Mouse (Mus musculus): Measurements from ENCODE around the gene Apopt1. TPM values are rescaled to one million over a fixed set of nuclear protein-coding genes. Genes with fewer than 3 reads are reported as not detected.
A peak's percentile ranks its signal among the peaks of the same experiment; 100 is the strongest.
"Not testable (repeated sequence)": the region's sequence is repeated elsewhere in the genome, so short reads cannot be mapped to it uniquely, and the experiment has no call there.

Apopt1 gene
- polyA plus RNA-seq, 1 experiment: 54.6 TPM

DNA sequence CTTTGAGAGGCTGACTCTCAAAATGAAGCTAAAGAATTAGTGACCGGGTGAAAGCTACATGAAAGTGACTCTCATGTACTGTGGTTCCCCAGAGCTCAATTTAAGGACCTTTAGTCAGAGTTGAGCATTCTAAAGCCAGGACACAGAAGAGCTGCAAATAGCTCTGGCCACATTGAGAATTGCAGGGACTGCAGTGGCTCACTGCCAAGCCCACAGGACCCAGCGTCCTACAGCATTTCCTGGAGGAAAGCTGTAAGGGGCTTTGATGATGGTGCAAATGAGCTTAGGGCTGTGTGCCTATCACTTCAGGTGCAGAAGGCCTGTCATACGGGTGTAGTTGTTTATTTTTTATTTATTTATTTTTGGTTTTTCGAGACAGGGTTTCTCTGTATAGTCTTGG is 4.9 kb upstream of the Apopt1 start:
- peaks cover 27% of the 10 kb centered on the region for H3K79me2 ChIP-seq (ENCODE audit: control insufficient read depth, insufficient read depth)
- H3K27me3 ChIP-seq (ENCODE audit: control insufficient read depth, insufficient read depth, insufficient read length): no peaks in the 10 kb centered on the region
- no peak for TF ChIP-seq MAX (IDR thresholded peaks at IDR 0.05; ENCODE audit: low read depth)
- TF ChIP-seq E2F4 (IDR thresholded peaks at IDR 0.05; ENCODE audit: insufficient read depth): no peak
- TF ChIP-seq TCF12 (IDR thresholded peaks at IDR 0.05; ENCODE audit: insufficient read depth, poor library complexity, severe bottlenecking): no peak
- TF ChIP-seq MYOD1 (IDR thresholded peaks at IDR 0.05; ENCODE audit: control insufficient read depth in 1 of 3, insufficient read length in 2 of 3, low read depth in 2 of 3): no peak
- no peak for TF ChIP-seq USF1 (IDR thresholded peaks at IDR 0.05; ENCODE audit: low read depth)
- TF ChIP-seq CEBPB (IDR thresholded peaks at IDR 0.05; ENCODE audit: insufficient read depth, poor library complexity, severe bottlenecking): no peak
- no peak for TF ChIP-seq TCF3 (IDR thresholded peaks at IDR 0.05; ENCODE audit: insufficient read length, low read depth)
- TF ChIP-seq MYOG (IDR thresholded peaks at IDR 0.05; ENCODE audit: control insufficient read depth in 1 of 3, insufficient read depth in 1 of 3, insufficient read length in 2 of 3, low read depth in 2 of 3): no peak
- TF ChIP-seq POLR2A (IDR thresholded peaks at IDR 0.05; ENCODE audit: insufficient read length, low read depth): no peak
- no peak overlapping the region for H3ac ChIP-seq (ENCODE audit: control insufficient read depth, insufficient read length)
- no peak overlapping the region for H3K4me3 ChIP-seq
- no peak overlapping the region for H3K4me2 ChIP-seq (ENCODE audit: low read depth)
- H3K36me3 ChIP-seq (ENCODE audit: control insufficient read depth, insufficient read depth): peaks cover 18% of the 10 kb centered on the region

DNA sequence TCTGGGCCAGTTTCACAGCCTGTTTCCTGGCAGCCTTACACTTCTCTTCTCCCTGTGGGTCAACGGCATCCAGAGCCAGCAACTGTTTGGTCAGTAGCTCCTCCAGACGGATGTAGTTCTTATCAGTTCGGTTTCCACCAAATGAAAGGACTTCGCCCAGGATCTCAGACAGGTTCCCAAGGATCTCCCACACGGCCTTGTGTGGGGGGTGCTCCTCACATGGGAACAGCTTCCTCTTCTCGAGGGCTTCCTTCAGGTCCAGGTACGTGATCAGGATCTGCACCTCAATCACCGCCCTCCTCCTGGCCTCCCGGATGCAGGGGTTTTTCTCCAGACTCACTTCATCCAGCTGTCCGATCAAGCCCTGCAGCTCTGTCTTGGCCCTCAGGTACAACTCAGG is 3.0 kb upstream of the Apopt1 start:
- Histone ChIP-seq H3K4me3 (no peak overlapping the region), H3K4me2 (ENCODE audit: low read depth) (no peak overlapping the region), H3K27me3 (ENCODE audit: control insufficient read depth, insufficient read depth, insufficient read length) (no peaks in the 10 kb centered on the region), H3K79me2 (ENCODE audit: control insufficient read depth, insufficient read depth) (peaks cover 37% of the 10 kb centered on the region), H3ac (ENCODE audit: control insufficient read depth, insufficient read length) (no peak overlapping the region), H3K36me3 (ENCODE audit: control insufficient read depth, insufficient read depth) (peaks cover 18% of the 10 kb centered on the region)
- TF ChIP-seq REST (IDR thresholded peaks at IDR 0.05; ENCODE audit: insufficient read depth, insufficient read length) (no peak), POLR2AphosphoS2 (IDR thresholded peaks at IDR 0.05; ENCODE audit: insufficient read length, low read depth) (no peak), MYOD1 (IDR thresholded peaks at IDR 0.05; ENCODE audit: control insufficient read depth in 1 of 3, insufficient read length in 2 of 3, low read depth in 2 of 3) (no peak)

DNA sequence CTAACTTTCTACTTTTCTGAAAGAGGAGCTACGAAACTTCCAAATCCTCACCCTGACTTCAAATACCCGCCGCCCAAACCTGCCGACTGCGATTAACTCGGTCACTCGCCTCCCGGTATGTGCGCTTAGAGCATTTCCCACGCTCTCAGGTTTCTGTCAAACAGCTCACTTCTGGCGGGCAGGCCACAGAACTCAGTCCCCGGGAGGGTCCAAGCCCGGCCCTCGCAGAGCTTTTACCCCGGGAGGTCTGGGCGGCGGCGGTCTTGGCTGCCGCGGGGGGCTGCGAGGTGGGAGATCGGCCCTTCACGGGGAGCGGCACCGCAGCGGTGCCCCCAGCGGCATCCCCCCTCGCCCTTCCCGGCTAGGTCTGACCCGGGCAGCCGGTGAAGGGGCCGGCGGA is 585 bp upstream of the Apopt1 start:
- Histone ChIP-seq H3K36me3 (ENCODE audit: control insufficient read depth, insufficient read depth) (peaks cover 18% of the 10 kb centered on the region), H3K4me2 (ENCODE audit: low read depth) (peak overlapping the region; percentile 69), H3K79me2 (ENCODE audit: control insufficient read depth, insufficient read depth) (peaks cover 48% of the 10 kb centered on the region), H3ac (ENCODE audit: control insufficient read depth, insufficient read length) (peak overlapping the region; percentile 86), H3K27me3 (ENCODE audit: control insufficient read depth, insufficient read depth, insufficient read length) (no peaks in the 10 kb centered on the region), H3K4me3 (peak overlapping the region; percentile 45)
- TF ChIP-seq MYOG (IDR thresholded peaks at IDR 0.05; ENCODE audit: control insufficient read depth in 1 of 3, insufficient read depth in 1 of 3, insufficient read length in 2 of 3, low read depth in 2 of 3): no peak

DNA sequence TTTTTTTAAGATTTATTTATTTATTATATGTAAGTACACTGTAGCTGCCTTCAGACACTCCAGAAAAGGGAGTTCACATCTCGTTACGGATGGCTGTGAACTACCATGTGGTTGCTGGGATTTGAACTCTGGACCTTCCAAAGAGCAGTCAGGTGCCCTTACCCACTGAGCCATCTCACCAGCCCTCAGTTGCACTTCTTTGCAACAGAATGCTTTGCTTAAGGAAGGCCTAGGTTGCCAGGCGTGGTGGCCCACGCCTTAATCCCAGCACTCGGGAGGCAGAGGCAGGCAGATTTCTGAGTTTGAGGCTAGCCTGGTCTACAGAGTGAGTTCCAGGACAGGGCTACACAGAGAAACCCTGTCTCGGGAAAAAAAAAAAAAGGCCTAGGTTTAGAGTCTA is 819 bp downstream of the Apopt1 start:
- Histone ChIP-seq H3K4me3 (peak overlapping the region; percentile 45), H3K4me2 (ENCODE audit: low read depth) (peak overlapping the region; percentile 48), H3K36me3 (ENCODE audit: control insufficient read depth, insufficient read depth) (peaks cover 18% of the 10 kb centered on the region), H3ac (ENCODE audit: control insufficient read depth, insufficient read length) (peak overlapping the region; percentile 86), H3K79me2 (ENCODE audit: control insufficient read depth, insufficient read depth) (peaks cover 48% of the 10 kb centered on the region)
- H3K27me3 ChIP-seq (ENCODE audit: control insufficient read depth, insufficient read depth, insufficient read length): not testable (repeated sequence)

DNA sequence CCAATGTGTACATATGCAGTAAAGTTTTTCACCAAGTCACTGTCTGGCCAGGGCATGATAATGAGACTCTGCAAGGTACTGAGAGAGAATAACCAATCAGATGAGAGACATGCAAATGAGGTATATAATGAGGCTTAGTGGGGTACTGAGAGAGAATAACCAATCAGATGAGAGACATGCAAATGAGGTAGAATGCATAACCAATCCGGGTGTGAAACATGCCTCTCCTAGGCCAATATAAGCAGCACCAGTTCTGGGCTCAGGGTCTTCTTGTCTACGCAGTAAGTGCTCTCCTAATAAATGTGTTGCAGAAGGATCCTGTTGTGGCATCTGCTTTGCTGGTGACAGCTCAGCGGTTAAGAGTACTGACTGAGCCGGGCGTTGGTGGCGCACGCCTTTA is 3.4 kb downstream of the Apopt1 start:
- H3K4me3 ChIP-seq: no peak overlapping the region
- H3K36me3 ChIP-seq (ENCODE audit: control insufficient read depth, insufficient read depth): no peaks in the 10 kb centered on the region
- no peak overlapping the region for H3ac ChIP-seq (ENCODE audit: control insufficient read depth, insufficient read length)
- peaks cover 33% of the 10 kb centered on the region for H3K79me2 ChIP-seq (ENCODE audit: control insufficient read depth, insufficient read depth)
- no peaks in the 10 kb centered on the region for H3K27me3 ChIP-seq (ENCODE audit: control insufficient read depth, insufficient read depth, insufficient read length)
- no peak overlapping the region for H3K4me2 ChIP-seq (ENCODE audit: low read depth)
- TF ChIP-seq REST (IDR thresholded peaks at IDR 0.05; ENCODE audit: insufficient read depth, insufficient read length) (no peak), MAX (IDR thresholded peaks at IDR 0.05; ENCODE audit: low read depth) (no peak), TCF3 (IDR thresholded peaks at IDR 0.05; ENCODE audit: insufficient read length, low read depth) (no peak), TCF12 (IDR thresholded peaks at IDR 0.05; ENCODE audit: insufficient read depth, poor library complexity, severe bottlenecking) (no peak), MYOG (IDR thresholded peaks at IDR 0.05; ENCODE audit: control insufficient read depth in 1 of 3, insufficient read depth in 1 of 3, insufficient read length in 2 of 3, low read depth in 2 of 3) (no peak), MYOD1 (IDR thresholded peaks at IDR 0.05; ENCODE audit: control insufficient read depth in 1 of 3, insufficient read length in 2 of 3, low read depth in 2 of 3) (no peak), USF1 (IDR thresholded peaks at IDR 0.05; ENCODE audit: low read depth) (no peak), E2F4 (IDR thresholded peaks at IDR 0.05; ENCODE audit: insufficient read depth) (no peak), POLR2AphosphoS2 (IDR thresholded peaks at IDR 0.05; ENCODE audit: insufficient read length, low read depth) (no peak), CEBPB (IDR thresholded peaks at IDR 0.05; ENCODE audit: insufficient read depth, poor library complexity, severe bottlenecking) (no peak), SRF (IDR thresholded peaks at IDR 0.05; ENCODE audit: control insufficient read depth, insufficient read length, low read depth) (no peak), POLR2A (IDR thresholded peaks at IDR 0.05; ENCODE audit: insufficient read length, low read depth) (no peak)

DNA sequence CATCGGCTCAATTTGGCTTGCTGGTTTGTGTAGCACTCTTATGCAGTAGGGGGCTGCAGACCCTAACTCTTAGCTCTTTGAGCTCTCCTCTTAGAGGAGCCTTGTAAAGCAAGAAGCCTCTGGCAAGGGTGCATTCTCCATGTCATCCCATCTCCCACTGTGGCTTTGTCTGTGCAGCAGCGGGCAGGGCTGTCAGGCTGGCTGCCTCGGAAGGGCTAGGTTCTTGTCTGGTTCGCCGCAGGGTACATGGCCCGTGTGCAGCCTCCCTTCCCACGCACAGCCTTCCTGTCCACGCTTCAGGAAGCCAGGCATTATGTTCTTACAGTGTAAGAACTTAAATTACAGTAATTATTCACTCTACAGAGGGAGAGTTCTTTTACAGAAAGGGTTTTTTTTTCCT is 5.6 kb downstream of the Apopt1 start:
- H3K4me2 ChIP-seq (ENCODE audit: low read depth): no peak overlapping the region
- H3K36me3 ChIP-seq (ENCODE audit: control insufficient read depth, insufficient read depth): peaks cover 3% of the 10 kb centered on the region
- TF ChIP-seq REST (IDR thresholded peaks at IDR 0.05; ENCODE audit: insufficient read depth, insufficient read length): no peak
- TF ChIP-seq POLR2AphosphoS2 (IDR thresholded peaks at IDR 0.05; ENCODE audit: insufficient read length, low read depth): no peak
- TF ChIP-seq CEBPB (IDR thresholded peaks at IDR 0.05; ENCODE audit: insufficient read depth, poor library complexity, severe bottlenecking): no peak
- no peak for TF ChIP-seq E2F4 (IDR thresholded peaks at IDR 0.05; ENCODE audit: insufficient read depth)
- H3K27me3 ChIP-seq (ENCODE audit: control insufficient read depth, insufficient read depth, insufficient read length): no peaks in the 10 kb centered on the region
- no peak overlapping the region for H3K4me3 ChIP-seq
- H3ac ChIP-seq (ENCODE audit: control insufficient read depth, insufficient read length): no peak overlapping the region
- H3K79me2 ChIP-seq (ENCODE audit: control insufficient read depth, insufficient read depth): peaks cover 21% of the 10 kb centered on the region

Data from myocyte (in vitro differentiated cells).